Mouse (Mus musculus): Measurements from ENCODE around the gene Tnfsf9.

DNA sequence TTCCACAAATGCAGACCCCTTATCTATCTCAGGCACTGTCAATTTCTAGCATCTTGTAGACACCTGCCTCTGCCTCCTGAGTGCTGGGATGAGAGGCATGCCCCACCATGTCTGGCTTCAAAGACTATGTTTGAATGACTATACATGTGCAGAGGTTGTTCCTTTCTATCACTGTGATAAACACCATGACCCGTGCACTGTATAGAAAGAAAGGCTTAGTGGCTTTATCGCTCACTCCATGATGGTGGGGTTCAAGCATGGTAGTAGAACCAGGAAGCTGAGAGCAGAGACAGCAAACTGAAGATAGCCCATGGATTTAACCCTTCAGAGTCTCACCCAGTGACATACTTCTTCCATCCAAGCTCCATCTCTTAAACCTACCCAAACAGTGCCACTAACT is 29.6 kb downstream of the Tnfsf9 start:
- no peak for TF ChIP-seq CTCF (IDR thresholded peaks at IDR 0.05; ENCODE audit: low read depth)
- TF ChIP-seq EP300 (optimal IDR thresholded peaks at IDR 0.05) = no peak
